Mouse (Mus musculus) ES-Bruce4 (cell line): ENCODE results near the gene Ccdc157.

Experiments used
- CTCF ChIP-seq: IDR thresholded peaks from one replicate; pipeline ENCODE4 v1.8.1; 2011; ENCODE audit warnings: low read depth, low read length
- EP300 ChIP-seq: IDR thresholded peaks from 2 replicates; pipeline ENCODE4 v1.6.1; 2011; ENCODE audit warnings: low read depth, low read length; ENCODE audit not compliant: insufficient read depth
- POLR2A ChIP-seq: IDR thresholded peaks from one replicate; pipeline ENCODE4 v1.8.1; 2011; ENCODE audit warnings: low read length; ENCODE audit not compliant: insufficient read depth

DNA sequence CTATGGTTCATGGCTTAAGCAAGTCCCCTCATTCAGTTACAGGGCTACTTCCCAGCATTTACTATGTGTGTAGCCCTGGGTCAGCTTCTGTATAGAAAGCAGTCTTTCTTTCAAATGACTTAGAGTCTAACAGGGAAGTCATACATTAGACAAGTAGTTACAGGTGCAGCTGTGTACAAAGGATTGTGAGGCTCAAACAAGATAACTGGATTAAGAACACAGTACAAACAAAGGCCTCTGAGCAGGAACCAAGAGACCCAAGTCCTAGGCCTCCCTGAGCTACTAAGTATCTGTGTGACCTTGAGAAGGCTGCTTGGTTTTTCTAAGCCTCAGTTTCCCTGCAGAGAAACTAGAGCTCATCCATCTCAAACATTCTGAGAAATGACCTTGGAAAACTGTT, 33.3 kb upstream of the Ccdc157 start:
- TF ChIP-seq POLR2A (no peak), EP300 (no peak), CTCF (no peak)
